Mouse (Mus musculus) liver, embryonic 14.5 days (tissue): ENCODE measurements around the gene Dync1i2. TPM values are rescaled to one million over a fixed set of nuclear protein-coding genes. Genes with fewer than 3 reads are reported as not detected.

Experiments used
- ATAC-seq: fragments of 200-750 bp; cut with Nextera tagmentation; 2 replicates; pipeline ENCODE4 v1.8.0; 2017; ENCODE audit warnings: moderate number of reproducible peaks, mild to moderate bottlenecking, moderate library complexity; ENCODE audit not compliant: insufficient read depth
- DNase-seq, 3 experiments: peaks; one replicate each; pipeline ENCODE4 v3.0.0-alpha.2; 2012 to 2013; ENCODE audit warnings: low read depth in 3 of 3, low spot score in 3 of 3
- H3K27ac ChIP-seq: fragments of 300-500 bp; sonication (generic); 2 replicates; pipeline ENCODE4 v1.5.1; 2014; ENCODE audit warnings: moderate library complexity, mild to moderate bottlenecking, control low read depth, inconsistent platforms
- H3K27me3 ChIP-seq: fragments of 300-500 bp; sonication (generic); 2 replicates; pipeline ENCODE4 v1.6.1; 2014; ENCODE audit warnings: mild to moderate bottlenecking, low read length, moderate library complexity; ENCODE audit not compliant: control insufficient read depth, insufficient read depth
- H3K36me3 ChIP-seq: fragments of 300-500 bp; sonication (generic); replicated peaks from 2 replicates; pipeline ENCODE4 v1.6.1; 2014; ENCODE audit warnings: low read depth; ENCODE audit not compliant: control insufficient read depth, insufficient read depth
- H3K4me1 ChIP-seq, 2 experiments: fragments of 200-500 bp in 1 of 2; fragments of 300-500 bp in 1 of 2; sonication (generic) in 1 of 2; replicated peaks; 2 replicates each; pipeline ENCODE4 v1.6.1; 2012 to 2014; ENCODE audit warnings: antibody characterized with exemption in 1 of 2, inconsistent platforms in 1 of 2, low read length in 1 of 2; ENCODE audit not compliant: control insufficient read depth in 2 of 2, insufficient read depth in 2 of 2
- H3K4me2 ChIP-seq: fragments of 300-500 bp; sonication (generic); 2 replicates; pipeline ENCODE4 v1.6.1; 2014; ENCODE audit warnings: low read depth, mild to moderate bottlenecking, control low read depth, moderate library complexity
- H3K4me3 ChIP-seq, 2 experiments: fragments of 200-500 bp in 1 of 2; fragments of 300-500 bp in 1 of 2; sonication (generic) in 1 of 2; 2 replicates each; pipeline ENCODE4 v1.5.1; 2012 to 2014; ENCODE audit warnings: low read depth in 2 of 2, low read length in 2 of 2, mild to moderate bottlenecking in 2 of 2, control low read depth in 1 of 2, inconsistent platforms in 1 of 2, moderate library complexity in 1 of 2; ENCODE audit not compliant: insufficient read depth in 1 of 2
- H3K9ac ChIP-seq: fragments of 300-500 bp; sonication (generic); replicated peaks from 2 replicates; pipeline ENCODE4 v1.6.1; 2014; ENCODE audit warnings: mild to moderate bottlenecking, control low read depth, moderate library complexity
- H3K9me3 ChIP-seq: fragments of 300-500 bp; sonication (generic); 2 replicates; pipeline ENCODE4 v1.6.1; 2016; ENCODE audit warnings: low read length, mixed read lengths; ENCODE audit not compliant: control insufficient read depth
- CTCF ChIP-seq: IDR thresholded peaks from 2 replicates; pipeline ENCODE4 v1.5.1; 2016; ENCODE audit warnings: antibody characterized with exemption, low read depth, control low read depth
- EP300 ChIP-seq: IDR thresholded peaks from 2 replicates; pipeline ENCODE4 v1.6.1; 2016; ENCODE audit warnings: antibody characterized with exemption, low read depth
- WGBS: fragments of 180-500 bp; shearing (Covaris S2); extraction: QIAGEN DNeasy Blood & Tissue Kit; methylation state at CpG from one replicate; pipeline ENCODE4 v1.1.7; 2014; ENCODE audit not compliant: insufficient replicate concordance; 5-methylcytosine and 5-hydroxymethylcytosine counted together
- polyA plus RNA-seq, 2 experiments: library from polyadenylated mRNA; depleted of rRNA in 1 of 2; stranded (reverse) in 1 of 2; unstranded in 1 of 2; fragments of >200 nt; fragmentation: Nextera tagmentation in 1 of 2; extraction: Ambion mirVana in 1 of 2; gene quantifications; 2 replicates each; pipeline versions ENCODE4 v1.2.1 to v1.2.3; 2012 to 2014

Gene Dync1i2
- polyA plus RNA-seq, 2 experiments, result 24.8 to 29.9 TPM

GRCm38 (mm10) chr2:71227398-71227797 lies 15.9 kb downstream of the Dync1i2 start:
- TF ChIP-seq EP300, result no peak
- TF ChIP-seq CTCF, result peak; percentile 33; the same call in 1 of the 2 replicates
- 48% methylated on average over 1 of the region's 1 CpGs for WGBS

GRCm38 (mm10) chr2:71229603-71230002 lies 18.1 kb downstream of the Dync1i2 start:
- WGBS, result 66% methylated on average over 1 of the region's 1 CpGs
- no peak overlapping the region for H3K27ac ChIP-seq
- H3K9ac ChIP-seq, result no peak overlapping the region
- no peak overlapping the region for H3K4me2 ChIP-seq
- no peaks in the 10 kb centered on the region for H3K27me3 ChIP-seq
- H3K36me3 ChIP-seq, result peaks cover 1% of the 10 kb centered on the region
- H3K4me1 ChIP-seq, result peaks cover 0 to under 1% of the 10 kb centered on the region in 2 experiments; a peak in 1 of 4 replicates
- H3K9me3 ChIP-seq, result no peaks in the 10 kb centered on the region
- ATAC-seq (no peak), DNase-seq (no peak)
- no peak overlapping the region for H3K4me3 ChIP-seq
- TF ChIP-seq CTCF (no peak), EP300 (no peak)

More at GRCm38 (mm10) chr2:71227398-71227797, 15.9 kb downstream of the Dync1i2 start:
- no peaks in the 10 kb centered on the region for H3K4me1 ChIP-seq
- peaks cover 9% of the 10 kb centered on the region for H3K36me3 ChIP-seq
- no peaks in the 10 kb centered on the region for H3K9me3 ChIP-seq
- ATAC-seq (no peak), DNase-seq (no peak)
- no peak overlapping the region for H3K4me2 ChIP-seq
- H3K4me3 ChIP-seq, result no peak overlapping the region
- H3K27me3 ChIP-seq, result no peaks in the 10 kb centered on the region
- H3K9ac ChIP-seq, result no peak overlapping the region
- H3K27ac ChIP-seq, result no peak overlapping the region

- WGBS, result 71% methylated on average over 5 of the region's 5 CpGs
- peaks cover 6% of the 10 kb centered on the region for H3K36me3 ChIP-seq
- TF ChIP-seq CTCF (no peak), EP300 (no peak)
- no peak for DNase-seq
- H3K9ac ChIP-seq, result no peak overlapping the region
- peaks cover 10 to 11% of the 10 kb centered on the region in 2 experiments for H3K4me1 ChIP-seq
- ATAC-seq, result no peak
- H3K27ac ChIP-seq, result no peak overlapping the region
- H3K4me2 ChIP-seq, result no peak overlapping the region
- H3K27me3 ChIP-seq, result no peaks in the 10 kb centered on the region
- no peaks in the 10 kb centered on the region for H3K9me3 ChIP-seq
- no peak overlapping the region for H3K4me3 ChIP-seq
Observed at GRCm38 (mm10) chr2:71231951-71232350, 20.4 kb downstream of the Dync1i2 start.

- ATAC-seq (no peak), DNase-seq (no peak)
- H3K9ac ChIP-seq, result no peak overlapping the region
- 75% methylated on average over 2 of the region's 2 CpGs for WGBS
- no peak overlapping the region for H3K4me3 ChIP-seq
- H3K27ac ChIP-seq, result no peak overlapping the region
- peaks cover 6% of the 10 kb centered on the region for H3K36me3 ChIP-seq
- TF ChIP-seq EP300 (no peak), CTCF (no peak)
- H3K27me3 ChIP-seq, result no peaks in the 10 kb centered on the region
- H3K4me1 ChIP-seq, result peaks cover 10 to 11% of the 10 kb centered on the region in 2 experiments
- no peaks in the 10 kb centered on the region for H3K9me3 ChIP-seq
- no peak overlapping the region for H3K4me2 ChIP-seq
Observed at GRCm38 (mm10) chr2:71232976-71233375, 21.5 kb downstream of the Dync1i2 start.

- DNase-seq, result peak; percentile 33 to 61 (median 57)
- 42% methylated on average over 4 of the region's 4 CpGs for WGBS
- ATAC-seq, result peak; percentile 83
- H3K4me1 ChIP-seq, result peaks cover 10 to 11% of the 10 kb centered on the region in 2 experiments
- no peaks in the 10 kb centered on the region for H3K9me3 ChIP-seq
- H3K9ac ChIP-seq, result no peak overlapping the region; the same call in 1 of the 2 replicates
- H3K4me2 ChIP-seq, result peak overlapping the region; percentile 9; the same call in 1 of the 2 replicates
- H3K27me3 ChIP-seq, result no peaks in the 10 kb centered on the region
- H3K36me3 ChIP-seq, result peaks cover 6% of the 10 kb centered on the region
- no peak overlapping the region for H3K4me3 ChIP-seq
- no peak overlapping the region for H3K27ac ChIP-seq
- TF ChIP-seq CTCF, result no peak
- peak; percentile 79 for TF ChIP-seq EP300
Observed at GRCm38 (mm10) chr2:71235420-71235819, 23.9 kb downstream of the Dync1i2 start.
